Mouse (Mus musculus): ENCODE data around the gene Wars. TPM values are rescaled to one million over a fixed set of nuclear protein-coding genes. Genes with fewer than 3 reads are reported as not detected.
A peak's percentile ranks its signal among the peaks of the same experiment; 100 is the strongest.
"Not testable (repeated sequence)": the region's sequence is repeated elsewhere in the genome, so short reads cannot be mapped to it uniquely, and the experiment has no call there.

The Wars gene
- polyA plus RNA-seq, 1 experiment from 2014 or later: 84.0 TPM

DNA sequence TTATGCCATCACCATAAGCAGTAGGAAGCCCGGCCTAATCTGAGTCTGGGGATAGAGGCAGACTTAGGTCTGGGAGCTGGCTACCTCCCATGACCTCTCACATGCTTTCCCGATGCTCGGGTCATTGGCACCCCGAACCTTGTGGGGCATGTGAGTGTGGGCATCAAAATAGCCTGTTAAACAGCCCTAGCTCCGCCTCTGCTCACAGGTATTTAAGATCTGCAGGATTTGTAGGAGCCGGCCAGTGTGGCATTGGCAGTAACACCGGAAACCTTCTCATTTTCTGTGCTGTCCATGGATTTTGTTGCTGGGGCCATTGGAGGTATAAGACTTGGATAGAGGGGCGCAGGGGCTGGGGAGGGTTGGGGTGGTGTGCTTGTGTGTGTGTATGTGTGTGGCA lies 43.1 kb downstream of the Wars start:
- ATAC-seq (ENCODE audit: borderline replicate concordance, extremely low read depth, low FRiP score, low TSS enrichment): no peak
- no peaks in the 10 kb centered on the region for H3K27me3 ChIP-seq
- no peak overlapping the region for H3K4me2 ChIP-seq
- peaks cover 7% of the 10 kb centered on the region; the same call in 1 of the 2 replicates for H3K4me1 ChIP-seq
- no peaks in the 10 kb centered on the region for H3K9me3 ChIP-seq
- H3K36me3 ChIP-seq: 0 out of 2 replicates have a peak, but pooled peaks cover 3% of the 10 kb centered on the region
- 77% methylated on average over 8 of the region's 8 CpGs for WGBS
- H3K27ac ChIP-seq: no peak overlapping the region
- H3K9ac ChIP-seq: no peak overlapping the region
- H3K4me3 ChIP-seq: no peak overlapping the region

DNA sequence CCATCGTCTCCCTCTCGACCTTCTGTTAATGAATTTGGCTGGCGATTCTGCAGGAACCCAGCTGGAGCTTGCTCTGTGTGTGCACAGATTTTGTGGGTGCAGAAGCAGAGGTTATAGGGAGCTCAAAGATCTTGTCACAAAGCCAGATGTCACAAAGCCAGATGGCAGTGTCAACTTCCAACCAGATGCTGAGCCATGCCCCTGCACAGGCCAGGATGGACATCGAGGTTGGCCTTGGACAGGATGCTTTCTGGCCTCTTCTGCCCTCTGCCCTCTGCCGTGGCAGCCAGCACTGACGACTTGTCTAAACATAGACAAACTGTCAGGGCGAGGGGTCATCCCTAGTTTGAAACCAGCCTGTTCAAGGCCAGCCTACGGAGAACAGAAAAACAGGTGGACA lies 43.8 kb downstream of the Wars start:
- H3K27ac ChIP-seq: no peak overlapping the region
- WGBS: 30% methylated on average over 8 of the region's 8 CpGs
- ATAC-seq (ENCODE audit: borderline replicate concordance, extremely low read depth, low FRiP score, low TSS enrichment): peak; percentile 15; the same call in 1 of the 2 replicates

DNA sequence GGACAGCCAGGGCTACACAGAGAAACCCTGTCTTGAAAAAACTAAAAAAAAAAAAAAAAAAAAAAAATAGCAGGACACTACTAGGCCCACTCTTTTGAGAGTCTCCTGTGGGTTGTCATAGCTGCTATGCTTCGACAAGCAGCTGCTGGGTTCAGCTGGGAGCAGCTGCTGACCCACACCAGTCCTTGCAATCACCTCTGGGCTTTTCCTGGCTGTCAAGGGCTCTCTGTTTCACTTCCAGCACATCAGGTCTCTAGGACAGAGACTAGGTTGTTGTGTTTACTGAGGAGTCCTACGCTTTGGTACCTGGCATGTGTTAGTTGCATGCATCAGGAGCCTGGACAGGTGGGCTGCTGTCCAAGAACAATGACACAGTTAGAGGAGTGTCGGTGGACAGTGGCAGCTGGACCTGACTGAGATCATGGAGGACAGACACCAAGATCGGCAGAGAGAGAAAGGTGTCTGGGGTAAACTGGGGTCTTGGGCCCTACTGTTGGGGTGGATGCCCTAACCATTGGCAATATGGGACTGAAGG lies 44.4 kb downstream of the Wars start:
- H3K27ac ChIP-seq: no peak overlapping the region

More for the DNA sequence above, 43.8 kb downstream of the Wars start:
- Histone ChIP-seq H3K4me2 (no peak overlapping the region), H3K27me3 (no peaks in the 10 kb centered on the region), H3K9ac (no peak overlapping the region), H3K4me1 (peaks cover 7% of the 10 kb centered on the region; the same call in 1 of the 2 replicates), H3K36me3 (peaks cover 7% of the 10 kb centered on the region; the same call in 1 of the 2 replicates), H3K9me3 (no peaks in the 10 kb centered on the region), H3K4me3 (no peak overlapping the region)

DNA sequence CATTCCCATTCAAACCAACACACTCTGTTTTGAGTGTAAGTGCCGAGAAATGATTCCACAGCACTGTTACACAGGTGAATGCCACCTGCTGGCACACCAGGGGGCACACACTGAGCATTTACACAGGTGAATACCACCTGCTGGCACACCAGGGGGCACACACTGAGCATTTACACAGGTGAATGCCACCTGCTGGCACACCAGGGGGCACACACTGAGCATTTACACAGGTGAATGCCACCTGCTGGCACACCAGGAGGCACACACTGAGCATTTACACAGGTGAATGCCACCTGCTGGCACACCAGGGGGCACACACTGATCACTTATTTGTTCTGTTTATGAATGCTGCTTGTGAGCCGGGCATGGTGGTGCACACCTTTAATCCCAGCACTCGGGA lies 45.9 kb downstream of the Wars start:
- not testable (repeated sequence) for H3K27ac ChIP-seq; H3K9ac ChIP-seq; H3K4me3 ChIP-seq; H3K9me3 ChIP-seq; ATAC-seq (ENCODE audit: borderline replicate concordance, extremely low read depth, low FRiP score, low TSS enrichment); H3K4me2 ChIP-seq; H3K27me3 ChIP-seq; H3K4me1 ChIP-seq
- WGBS: 83% methylated on average over 3 of the region's 3 CpGs
- peaks cover 22% of the 10 kb centered on the region for H3K36me3 ChIP-seq

More for the DNA sequence above, 44.4 kb downstream of the Wars start:
- peaks cover 11% of the 10 kb centered on the region; the same call in 1 of the 2 replicates for H3K36me3 ChIP-seq
- no peak overlapping the region for H3K9ac ChIP-seq
- H3K27me3 ChIP-seq: no peaks in the 10 kb centered on the region
- H3K4me1 ChIP-seq: peaks cover 7% of the 10 kb centered on the region; the same call in 1 of the 2 replicates
- H3K4me2 ChIP-seq: no peak overlapping the region
- WGBS: 44% methylated on average over 4 of the region's 4 CpGs
- no peaks in the 10 kb centered on the region for H3K9me3 ChIP-seq
- H3K4me3 ChIP-seq: no peak overlapping the region
- ATAC-seq (ENCODE audit: borderline replicate concordance, extremely low read depth, low FRiP score, low TSS enrichment): no peak

DNA sequence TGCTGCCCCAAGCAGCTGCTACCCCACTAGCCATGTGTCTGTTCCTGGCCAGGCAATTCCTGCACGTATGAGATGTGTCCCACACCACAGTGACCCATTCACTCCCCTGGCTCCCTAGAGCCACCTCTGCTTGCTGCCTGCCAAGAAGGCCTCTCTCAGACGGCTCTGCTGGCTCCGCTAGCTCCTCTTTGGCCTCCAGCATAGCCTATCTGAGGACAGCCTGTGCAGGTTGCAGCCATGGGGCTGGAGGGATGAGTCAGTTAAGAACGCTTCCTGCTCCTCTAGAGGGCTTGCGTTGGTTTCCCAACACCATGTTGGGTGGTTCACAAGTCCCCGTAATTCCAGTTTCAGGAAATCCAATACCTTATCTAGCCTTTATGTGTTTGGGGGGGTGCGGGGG lies 51.3 kb downstream of the Wars start:
- Histone ChIP-seq H3K27ac (peak overlapping the region; percentile 70), H3K9me3 (no peaks in the 10 kb centered on the region), H3K4me1 (peaks cover 29% of the 10 kb centered on the region), H3K9ac (no peak overlapping the region), H3K27me3 (no peaks in the 10 kb centered on the region), H3K4me2 (no peak overlapping the region), H3K36me3 (peaks cover 46% of the 10 kb centered on the region), H3K4me3 (no peak overlapping the region)
- ATAC-seq (ENCODE audit: borderline replicate concordance, extremely low read depth, low FRiP score, low TSS enrichment): no peak
- WGBS: 81% methylated on average over 7 of the region's 7 CpGs

DNA sequence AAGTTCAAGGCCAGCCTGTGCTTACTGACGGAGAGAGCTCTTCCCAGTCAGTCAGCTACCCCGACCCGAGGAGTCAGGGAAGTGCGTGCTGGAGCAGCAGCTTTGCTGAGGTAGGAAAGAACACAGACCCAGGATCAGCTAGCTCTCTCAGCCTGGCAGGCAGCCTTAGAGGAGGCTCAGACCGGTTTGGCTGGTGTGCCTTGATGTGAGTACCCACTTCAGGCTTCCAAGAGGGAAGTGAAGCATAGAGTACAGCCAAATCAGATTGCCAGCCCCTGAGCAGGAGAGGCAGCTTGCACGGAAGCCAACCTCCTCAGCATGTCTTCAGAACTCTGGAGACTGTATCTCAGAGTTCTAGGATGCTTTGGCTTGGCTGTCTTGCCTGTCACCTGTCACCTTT lies 52.8 kb downstream of the Wars start:
- WGBS: 60% methylated on average over 6 of the region's 6 CpGs
- Histone ChIP-seq H3K27ac (peak overlapping the region; percentile 70), H3K36me3 (peaks cover 43% of the 10 kb centered on the region), H3K4me2 (no peak overlapping the region), H3K4me3 (no peak overlapping the region), H3K9ac (no peak overlapping the region), H3K27me3 (no peaks in the 10 kb centered on the region), H3K9me3 (no peaks in the 10 kb centered on the region), H3K4me1 (peaks cover 42% of the 10 kb centered on the region)
- ATAC-seq (ENCODE audit: borderline replicate concordance, extremely low read depth, low FRiP score, low TSS enrichment): peak; percentile 80

DNA sequence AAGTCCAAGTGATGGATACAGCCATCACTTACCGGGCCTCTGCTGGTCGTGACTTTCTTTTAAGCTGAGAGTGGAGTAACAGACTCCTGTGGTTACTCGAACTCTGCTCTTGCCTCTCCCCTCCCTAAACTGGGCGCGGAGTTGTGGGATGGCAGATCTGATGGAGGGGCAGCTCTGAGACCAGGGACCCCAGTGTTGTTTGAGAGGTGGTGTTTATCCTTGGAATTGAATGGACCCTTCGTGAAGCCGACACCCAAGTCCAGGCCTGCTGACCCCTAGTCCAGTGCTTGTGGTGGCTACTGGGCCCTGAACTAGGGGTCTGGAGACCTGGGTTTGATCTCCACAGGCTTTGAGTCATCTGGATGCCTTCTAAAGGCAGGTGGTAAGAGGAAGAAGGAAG lies 57.3 kb downstream of the Wars start:
- Histone ChIP-seq H3K4me3 (peak overlapping the region; percentile 76), H3K4me1 (peaks cover 52% of the 10 kb centered on the region), H3K36me3 (peaks cover 12% of the 10 kb centered on the region), H3K4me2 (peak overlapping the region; percentile 94), H3K27ac (peak overlapping the region; percentile 90), H3K9ac (peak overlapping the region; percentile 85), H3K9me3 (no peaks in the 10 kb centered on the region), H3K27me3 (no peaks in the 10 kb centered on the region)
- WGBS: 18% methylated on average over 7 of the region's 7 CpGs
- ATAC-seq (ENCODE audit: borderline replicate concordance, extremely low read depth, low FRiP score, low TSS enrichment): no peak

DNA sequence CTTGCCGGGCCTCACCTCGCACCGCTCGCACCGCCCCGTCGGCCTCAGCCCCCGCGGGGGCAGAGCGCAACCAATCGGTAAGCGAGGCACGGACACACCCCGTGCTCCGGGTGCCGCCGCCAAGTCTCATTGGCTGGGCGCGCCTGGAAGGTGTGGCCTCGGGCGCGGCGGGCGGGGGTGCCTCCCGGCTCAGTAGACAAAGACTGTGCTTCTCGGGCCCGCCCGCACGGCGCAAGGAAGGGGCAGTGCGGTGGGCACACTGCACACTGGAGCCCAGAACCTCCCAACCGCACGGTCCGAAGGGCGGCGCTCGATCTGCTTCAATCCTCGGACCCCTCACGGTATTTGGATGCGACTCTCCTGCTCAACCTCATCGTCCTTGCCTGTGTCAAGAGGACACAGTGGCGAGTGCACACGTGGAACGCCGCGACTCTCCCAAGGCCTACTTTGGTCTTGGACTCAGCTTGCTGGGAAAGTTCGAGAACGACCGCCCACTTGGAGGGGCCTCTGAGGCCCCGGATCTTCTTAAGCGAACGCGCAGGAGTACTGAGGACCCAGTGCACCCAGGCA lies 58.0 kb downstream of the Wars start, which contains the start of the genes Slc25a29 and Slc25a47:
TSS of gene Slc25a29 (minus strand) at position 44 of the 570 bp plus-strand sequence.
TSS of gene Slc25a47 (plus strand) at position 207 of the 570 bp plus-strand sequence.
- Histone ChIP-seq H3K9me3 (no peaks in the 10 kb centered on the region), H3K27ac (peak within 1 kb of the TSS; percentile 90), H3K4me2 (peak within 1 kb of the TSS; percentile 94), H3K4me3 (peak within 1 kb of the TSS; percentile 76), H3K4me1 (peaks cover 55% of the 10 kb centered on the region), H3K9ac (peak within 1 kb of the TSS; percentile 85), H3K36me3 (0 out of 2 replicates have a peak, but pooled peaks cover 6% of the 10 kb centered on the region), H3K27me3 (no peaks in the 10 kb centered on the region)
- under 1% methylated on average over 53 of the region's 53 CpGs for WGBS
- peak; percentile 98 for ATAC-seq (ENCODE audit: borderline replicate concordance, extremely low read depth, low FRiP score, low TSS enrichment)

GRCm38 (mm10) chr12:108835208-108835839 lies 58.6 kb downstream of the Wars start:
- Histone ChIP-seq H3K4me1 (peaks cover 52% of the 10 kb centered on the region), H3K27me3 (no peaks in the 10 kb centered on the region), H3K27ac (peak overlapping the region; percentile 40; the same call in 1 of the 2 replicates), H3K4me3 (peak overlapping the region; percentile 76), H3K9ac (peak overlapping the region; percentile 62), H3K36me3 (0 out of 2 replicates have a peak, but pooled peaks cover 3% of the 10 kb centered on the region), H3K4me2 (peak overlapping the region; percentile 94), H3K9me3 (no peaks in the 10 kb centered on the region)
- peak; percentile 7; the same call in 1 of the 2 replicates for ATAC-seq (ENCODE audit: borderline replicate concordance, extremely low read depth, low FRiP score, low TSS enrichment)
- WGBS: 1% methylated on average over 51 of the region's 51 CpGs

DNA sequence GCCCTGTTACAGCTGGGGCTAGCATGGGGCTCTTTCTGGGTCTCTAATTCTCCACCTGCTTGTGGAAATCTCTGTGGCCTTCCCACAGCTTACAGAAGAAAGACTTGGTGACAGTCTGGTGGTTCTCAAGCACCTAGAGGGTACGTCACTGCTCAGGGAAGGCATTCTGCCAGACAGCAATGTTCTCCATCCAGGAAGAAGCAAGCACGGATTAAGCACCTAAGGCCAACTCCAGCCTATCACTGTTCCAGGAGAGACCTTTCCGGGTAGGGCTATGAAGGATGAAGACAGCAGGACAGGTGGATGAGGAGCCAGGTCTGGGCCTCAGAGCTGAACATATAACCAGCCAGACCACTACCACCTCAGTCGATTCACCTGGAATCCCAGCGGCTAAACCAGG lies 59.2 kb downstream of the Wars start:
- ATAC-seq (ENCODE audit: borderline replicate concordance, extremely low read depth, low FRiP score, low TSS enrichment): no peak
- WGBS: 30% methylated on average over 5 of the region's 5 CpGs
- H3K36me3 ChIP-seq: 0 out of 2 replicates have a peak, but pooled peaks cover 2% of the 10 kb centered on the region
- H3K27me3 ChIP-seq: no peaks in the 10 kb centered on the region
- no peak overlapping the region for H3K27ac ChIP-seq
- H3K4me3 ChIP-seq: peak overlapping the region; percentile 76
- H3K9ac ChIP-seq: peak overlapping the region; percentile 62; the same call in 1 of the 2 replicates
- H3K4me1 ChIP-seq: peaks cover 48% of the 10 kb centered on the region
- no peaks in the 10 kb centered on the region for H3K9me3 ChIP-seq
- peak overlapping the region; percentile 94 for H3K4me2 ChIP-seq

DNA sequence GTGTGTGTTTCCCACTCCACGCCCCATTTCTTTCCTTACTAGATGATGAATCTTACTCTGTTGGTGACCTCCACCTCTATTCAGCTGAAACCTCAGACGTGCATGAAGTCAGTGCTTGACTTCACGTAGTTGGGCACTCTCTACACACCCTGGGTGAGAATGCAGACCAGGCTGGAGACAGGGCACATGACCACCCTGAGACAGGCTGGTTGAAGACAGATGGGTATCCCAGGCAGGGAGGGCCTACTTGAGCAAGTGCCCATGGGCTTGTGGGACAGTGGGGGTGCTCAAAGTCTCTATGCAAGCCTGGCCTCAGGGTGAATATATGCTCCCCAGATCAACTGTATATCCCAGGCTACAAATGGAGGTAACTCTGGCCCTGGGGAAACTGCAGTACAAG lies 59.6 kb downstream of the Wars start:
- no peaks in the 10 kb centered on the region for H3K27me3 ChIP-seq
- H3K27ac ChIP-seq: no peak overlapping the region
- H3K4me1 ChIP-seq: peaks cover 49% of the 10 kb centered on the region
- H3K36me3 ChIP-seq: no peaks in the 10 kb centered on the region
- WGBS: 79% methylated on average over 3 of the region's 3 CpGs
- H3K9ac ChIP-seq: no peak overlapping the region
- no peak overlapping the region; the same call in 1 of the 2 replicates for H3K4me3 ChIP-seq
- no peak for ATAC-seq (ENCODE audit: borderline replicate concordance, extremely low read depth, low FRiP score, low TSS enrichment)
- H3K9me3 ChIP-seq: no peaks in the 10 kb centered on the region
- peak overlapping the region; percentile 94; the same call in 1 of the 2 replicates for H3K4me2 ChIP-seq

DNA sequence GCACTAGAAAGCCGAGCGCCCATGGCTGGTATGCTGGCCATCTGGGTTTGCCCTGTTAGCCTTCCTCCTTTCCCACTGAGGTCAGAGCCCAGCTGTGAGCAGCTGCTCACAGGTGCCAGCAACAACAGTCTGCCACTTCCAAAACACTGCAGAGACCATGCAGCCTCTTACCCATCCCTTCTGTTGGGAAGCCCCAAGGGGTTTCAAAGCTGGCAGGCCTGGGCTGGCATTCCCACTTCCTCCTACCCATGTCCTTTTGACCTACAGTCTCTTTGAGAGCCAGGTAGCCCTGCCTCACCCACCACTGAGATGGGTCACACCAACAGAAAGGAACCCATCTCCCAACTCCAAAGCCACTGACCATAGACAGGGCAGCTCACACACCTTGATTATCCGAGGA lies 60.6 kb downstream of the Wars start:
- Histone ChIP-seq H3K27me3 (no peaks in the 10 kb centered on the region), H3K4me1 (peaks cover 49% of the 10 kb centered on the region), H3K4me3 (no peak overlapping the region), H3K36me3 (no peaks in the 10 kb centered on the region), H3K9me3 (no peaks in the 10 kb centered on the region), H3K4me2 (no peak overlapping the region), H3K9ac (no peak overlapping the region), H3K27ac (no peak overlapping the region)
- 86% methylated on average over 3 of the region's 3 CpGs for WGBS
- ATAC-seq (ENCODE audit: borderline replicate concordance, extremely low read depth, low FRiP score, low TSS enrichment): no peak

All from lung, embryonic 15.5 days (tissue).